Mouse (Mus musculus): ENCODE measurements at regions not wholly inside any gene's neighbourhood (a gene's known extent, or its start where the extent isn't known, plus 50 kb on each side); places are given as distances from the start of the nearest gene placed in this dataset.
A peak's percentile ranks its signal among the peaks of the same experiment; 100 is the strongest.
"Not testable (repeated sequence)": the region's sequence is repeated elsewhere in the genome, so short reads cannot be mapped to it uniquely, and the experiment has no call there.

- DNase-seq: no peak
These were observed 479.1 kb downstream of the Gja1 start for GRCm38 (mm10) chr10:56856186-56856585.

GRCm38 (mm10) chr10:56879744-56880143 is 502.6 kb downstream of the Gja1 start:
- no peaks in the 10 kb centered on the region for H3K36me3 ChIP-seq (ENCODE audit: control insufficient read depth, insufficient read depth, low read length)
- ATAC-seq (ENCODE audit: low FRiP score, low TSS enrichment): no peak
- H3K4me1 ChIP-seq (ENCODE audit: control insufficient read depth, insufficient read depth, low read length): no peaks in the 10 kb centered on the region
- no peaks in the 10 kb centered on the region for H3K27me3 ChIP-seq (ENCODE audit: control insufficient read depth, insufficient read depth, low read length)
- H3K4me2 ChIP-seq (ENCODE audit: low read length): no peak overlapping the region
- H3K27ac ChIP-seq (replicated peaks; ENCODE audit: low read depth, low read length): no peak overlapping the region
- DNase-seq: no peak
- 84% methylated on average over 7 of the region's 7 CpGs for WGBS
- H3K9me3 ChIP-seq (ENCODE audit: control insufficient read depth, low read length): no peaks in the 10 kb centered on the region
- no peak overlapping the region for H3K4me3 ChIP-seq (replicated peaks; ENCODE audit: low read depth, low read length)
- no peak overlapping the region for H3K9ac ChIP-seq (replicated peaks; ENCODE audit: low read length)

More at GRCm38 (mm10) chr10:56856186-56856585, 479.1 kb downstream of the Gja1 start:
- no peaks in the 10 kb centered on the region for H3K27me3 ChIP-seq (ENCODE audit: control insufficient read depth, insufficient read depth, low read length)
- no peak for ATAC-seq (ENCODE audit: low FRiP score, low TSS enrichment)
- H3K9me3 ChIP-seq (ENCODE audit: control insufficient read depth, low read length): no peaks in the 10 kb centered on the region
- WGBS: 93% methylated on average over 6 of the region's 6 CpGs
- no peak overlapping the region for H3K4me2 ChIP-seq (ENCODE audit: low read length)
- no peak overlapping the region for H3K4me3 ChIP-seq (replicated peaks; ENCODE audit: low read depth, low read length)
- H3K9ac ChIP-seq (replicated peaks; ENCODE audit: low read length): no peak overlapping the region
- H3K4me1 ChIP-seq (ENCODE audit: control insufficient read depth, insufficient read depth, low read length): no peaks in the 10 kb centered on the region
- H3K36me3 ChIP-seq (ENCODE audit: control insufficient read depth, insufficient read depth, low read length): no peaks in the 10 kb centered on the region
- H3K27ac ChIP-seq (replicated peaks; ENCODE audit: low read depth, low read length): no peak overlapping the region

- Histone ChIP-seq H3K4me3 (replicated peaks; ENCODE audit: low read depth, low read length) (no peak overlapping the region), H3K36me3 (ENCODE audit: control insufficient read depth, insufficient read depth, low read length) (no peaks in the 10 kb centered on the region), H3K9me3 (ENCODE audit: control insufficient read depth, low read length) (no peaks in the 10 kb centered on the region), H3K4me2 (ENCODE audit: low read length) (no peak overlapping the region), H3K9ac (replicated peaks; ENCODE audit: low read length) (no peak overlapping the region), H3K27me3 (ENCODE audit: control insufficient read depth, insufficient read depth, low read length) (no peaks in the 10 kb centered on the region), H3K27ac (replicated peaks; ENCODE audit: low read depth, low read length) (no peak overlapping the region), H3K4me1 (ENCODE audit: control insufficient read depth, insufficient read depth, low read length) (no peaks in the 10 kb centered on the region)
- ATAC-seq (ENCODE audit: low FRiP score, low TSS enrichment) (no peak), DNase-seq (no peak)
- WGBS: 76% methylated on average over 12 of the region's 12 CpGs
These were observed 503.0 kb downstream of the Gja1 start for GRCm38 (mm10) chr10:56880154-56880591.

- WGBS: 87% methylated on average over 4 of the region's 4 CpGs
- DNase-seq: no peak
- no peaks in the 10 kb centered on the region for H3K4me1 ChIP-seq (ENCODE audit: control insufficient read depth, insufficient read depth, low read length)
- H3K27me3 ChIP-seq (ENCODE audit: control insufficient read depth, insufficient read depth, low read length): no peaks in the 10 kb centered on the region
- ATAC-seq (ENCODE audit: low FRiP score, low TSS enrichment): no peak
- H3K27ac ChIP-seq (replicated peaks; ENCODE audit: low read depth, low read length): no peak overlapping the region
- 0 out of 2 replicates have a peak, but pooled peaks cover 3% of the 10 kb centered on the region for H3K9me3 ChIP-seq (ENCODE audit: control insufficient read depth, low read length)
- no peak overlapping the region for H3K4me3 ChIP-seq (replicated peaks; ENCODE audit: low read depth, low read length)
- no peak overlapping the region for H3K9ac ChIP-seq (replicated peaks; ENCODE audit: low read length)
- H3K36me3 ChIP-seq (ENCODE audit: control insufficient read depth, insufficient read depth, low read length): no peaks in the 10 kb centered on the region
- H3K4me2 ChIP-seq (ENCODE audit: low read length): no peak overlapping the region
These were observed 507.6 kb downstream of the Gja1 start for GRCm38 (mm10) chr10:56884456-56885410.

GRCm38 (mm10) chr10:56891530-56891929 is 514.4 kb downstream of the Gja1 start:
- H3K27ac ChIP-seq (replicated peaks; ENCODE audit: low read depth, low read length); H3K4me2 ChIP-seq (ENCODE audit: low read length); H3K36me3 ChIP-seq (ENCODE audit: control insufficient read depth, insufficient read depth, low read length); H3K27me3 ChIP-seq (ENCODE audit: control insufficient read depth, insufficient read depth, low read length); ATAC-seq (ENCODE audit: low FRiP score, low TSS enrichment); H3K4me3 ChIP-seq (replicated peaks; ENCODE audit: low read depth, low read length); H3K9me3 ChIP-seq (ENCODE audit: control insufficient read depth, low read length); DNase-seq; H3K4me1 ChIP-seq (ENCODE audit: control insufficient read depth, insufficient read depth, low read length); H3K9ac ChIP-seq (replicated peaks; ENCODE audit: low read length): not testable (repeated sequence)
- WGBS: 91% methylated on average over 2 of the region's 2 CpGs

- Histone ChIP-seq H3K36me3 (ENCODE audit: control insufficient read depth, insufficient read depth, low read length) (no peaks in the 10 kb centered on the region), H3K9me3 (ENCODE audit: control insufficient read depth, low read length) (0 out of 2 replicates have a peak, but pooled peaks cover 3% of the 10 kb centered on the region), H3K27me3 (ENCODE audit: control insufficient read depth, insufficient read depth, low read length) (no peaks in the 10 kb centered on the region), H3K4me2 (ENCODE audit: low read length) (no peak overlapping the region), H3K9ac (replicated peaks; ENCODE audit: low read length) (no peak overlapping the region), H3K4me3 (replicated peaks; ENCODE audit: low read depth, low read length) (no peak overlapping the region), H3K4me1 (ENCODE audit: control insufficient read depth, insufficient read depth, low read length) (no peaks in the 10 kb centered on the region), H3K27ac (replicated peaks; ENCODE audit: low read depth, low read length) (no peak overlapping the region)
- DNase-seq (peak; percentile 25), ATAC-seq (ENCODE audit: low FRiP score, low TSS enrichment) (peak; percentile 58)
- 48% methylated on average over 10 of the region's 10 CpGs for WGBS
These were observed 515.6 kb downstream of the Gja1 start for GRCm38 (mm10) chr10:56892666-56893209.

GRCm38 (mm10) chr10:56893210-56893705 is 516.1 kb downstream of the Gja1 start:
- H3K4me3 ChIP-seq (replicated peaks; ENCODE audit: low read depth, low read length): no peak overlapping the region
- no peak overlapping the region for H3K9ac ChIP-seq (replicated peaks; ENCODE audit: low read length)
- no peaks in the 10 kb centered on the region for H3K9me3 ChIP-seq (ENCODE audit: control insufficient read depth, low read length)
- H3K4me2 ChIP-seq (ENCODE audit: low read length): no peak overlapping the region
- 3% methylated on average over 8 of the region's 8 CpGs for WGBS
- DNase-seq (peak; percentile 64), ATAC-seq (ENCODE audit: low FRiP score, low TSS enrichment) (peak; percentile 43; the same call in 1 of the 2 replicates)
- H3K36me3 ChIP-seq (ENCODE audit: control insufficient read depth, insufficient read depth, low read length): no peaks in the 10 kb centered on the region
- no peaks in the 10 kb centered on the region for H3K27me3 ChIP-seq (ENCODE audit: control insufficient read depth, insufficient read depth, low read length)
- H3K27ac ChIP-seq (replicated peaks; ENCODE audit: low read depth, low read length): no peak overlapping the region
- H3K4me1 ChIP-seq (ENCODE audit: control insufficient read depth, insufficient read depth, low read length): no peaks in the 10 kb centered on the region

- H3K9ac ChIP-seq (replicated peaks; ENCODE audit: low read length): no peak overlapping the region
- 46% methylated on average over 5 of the region's 5 CpGs for WGBS
- H3K4me3 ChIP-seq (replicated peaks; ENCODE audit: low read depth, low read length): no peak overlapping the region
- no peaks in the 10 kb centered on the region for H3K9me3 ChIP-seq (ENCODE audit: control insufficient read depth, low read length)
- no peaks in the 10 kb centered on the region for H3K36me3 ChIP-seq (ENCODE audit: control insufficient read depth, insufficient read depth, low read length)
- H3K4me1 ChIP-seq (ENCODE audit: control insufficient read depth, insufficient read depth, low read length): no peaks in the 10 kb centered on the region
- no peak overlapping the region for H3K27ac ChIP-seq (replicated peaks; ENCODE audit: low read depth, low read length)
- no peaks in the 10 kb centered on the region for H3K27me3 ChIP-seq (ENCODE audit: control insufficient read depth, insufficient read depth, low read length)
- H3K4me2 ChIP-seq (ENCODE audit: low read length): no peak overlapping the region
- 0 out of 2 replicates have a peak, but pooled peaks have one; percentile 20 for ATAC-seq (ENCODE audit: low FRiP score, low TSS enrichment)
- DNase-seq: peak; percentile 20
These were observed 522.6 kb downstream of the Gja1 start for GRCm38 (mm10) chr10:56899640-56900274.
